Mouse (Mus musculus) MEL (cell line): ENCODE data around the gene Susd4. TPM values are rescaled to one million over a fixed set of nuclear protein-coding genes. Genes with fewer than 3 reads are reported as not detected.

Source experiments
- DNase-seq: peaks from one replicate; pipeline ENCODE4 v3.0.0; 2011; ENCODE audit warnings: low read depth, low spot score
- H3K27ac ChIP-seq: 2 replicates; pipeline ENCODE4 v1.5.1; 2012; ENCODE audit warnings: low read depth, mild to moderate bottlenecking, control low read depth, low read length, moderate library complexity; ENCODE audit not compliant: control insufficient read depth
- H3K27me3 ChIP-seq, 2 experiments: fragments of 150-350 bp in 1 of 2; sonication (generic) in 1 of 2; 2 replicates each; pipeline ENCODE4 v1.6.1; 2012; ENCODE audit warnings: low read length in 2 of 2, mild to moderate bottlenecking in 2 of 2, improper control_type of control experiment in 1 of 2, moderate library complexity in 1 of 2; ENCODE audit not compliant: insufficient read depth in 2 of 2, control insufficient read depth in 1 of 2
- H3K36me3 ChIP-seq, 2 experiments: 2 replicates each; pipeline ENCODE4 v1.6.1; 2012 to 2014; ENCODE audit warnings: low read length in 2 of 2, improper control_type of control experiment in 1 of 2, inconsistent platforms in 1 of 2, mild to moderate bottlenecking in 1 of 2; ENCODE audit not compliant: insufficient read depth in 2 of 2, control insufficient read depth in 1 of 2
- H3K4me1 ChIP-seq, 2 experiments: fragments of 150-350 bp in 1 of 2; sonication (generic) in 1 of 2; 2 replicates each; pipeline ENCODE4 v1.6.1; 2012; ENCODE audit warnings: low read length in 2 of 2, improper control_type of control experiment in 1 of 2, mild to moderate bottlenecking in 1 of 2; ENCODE audit not compliant: insufficient read depth in 2 of 2, control insufficient read depth in 1 of 2
- H3K4me3 ChIP-seq, 2 experiments: fragments of 150-350 bp in 1 of 2; sonication (generic) in 1 of 2; 2 replicates each; pipeline ENCODE4 v1.5.1; 2012; ENCODE audit warnings: low read depth in 2 of 2, low read length in 2 of 2, mild to moderate bottlenecking in 2 of 2, moderate library complexity in 2 of 2, control low read depth in 1 of 2, improper control_type of control experiment in 1 of 2; ENCODE audit not compliant: control insufficient read depth in 1 of 2, insufficient read depth in 1 of 2
- H3K79me2 ChIP-seq: 2 replicates; pipeline ENCODE4 v1.6.1; 2012; ENCODE audit warnings: mild to moderate bottlenecking, low read length, moderate library complexity; ENCODE audit not compliant: control insufficient read depth, poor library complexity, insufficient read depth
- H3K9ac ChIP-seq: 2 replicates; pipeline ENCODE4 v1.6.1; 2012; ENCODE audit warnings: low read depth, mild to moderate bottlenecking, control low read depth, low read length, moderate library complexity; ENCODE audit not compliant: control insufficient read depth, poor library complexity, severe bottlenecking
- H3K9me3 ChIP-seq: fragments of 150-350 bp; sonication (generic); replicated peaks from 2 replicates; pipeline ENCODE4 v1.6.1; 2012; ENCODE audit warnings: mild to moderate bottlenecking, low read length, improper control_type of control experiment, moderate library complexity; ENCODE audit not compliant: insufficient read depth
- CHD1 ChIP-seq: IDR thresholded peaks from 2 replicates; pipeline ENCODE4 v1.6.1; 2012; ENCODE audit warnings: low read depth, mild to moderate bottlenecking, inconsistent platforms, low read length, improper control_type of control experiment
- CHD2 ChIP-seq: IDR thresholded peaks from 2 replicates; pipeline ENCODE4 v1.6.1; 2011; ENCODE audit warnings: low read length, improper control_type of control experiment
- CTCF ChIP-seq, 3 experiments: IDR thresholded peaks in 2 of 3; conservative IDR thresholded peaks in 1 of 3; 2 replicates each; pipeline ENCODE4 v1.5.1; 2011 to 2012; ENCODE audit warnings: low read length in 3 of 3, low read depth in 2 of 3, mild to moderate bottlenecking in 2 of 3, improper control_type of control experiment in 1 of 3, inconsistent platforms in 1 of 3, mixed read lengths in 1 of 3, moderate library complexity in 1 of 3; ENCODE audit not compliant: control insufficient read depth in 1 of 3, insufficient read depth in 1 of 3, poor library complexity in 1 of 3, severe bottlenecking in 1 of 3
- E2F4 ChIP-seq: IDR thresholded peaks from 2 replicates; pipeline ENCODE4 v1.6.1; 2011; ENCODE audit warnings: low read depth, low read length, improper control_type of control experiment, borderline replicate concordance
- ELF1 ChIP-seq: IDR thresholded peaks from 2 replicates; pipeline ENCODE4 v1.6.1; 2014; ENCODE audit warnings: low read depth, mild to moderate bottlenecking, inconsistent platforms, low read length, improper control_type of control experiment, moderate library complexity
- ETS1 ChIP-seq: IDR thresholded peaks from 2 replicates; pipeline ENCODE4 v1.6.1; 2012; ENCODE audit warnings: low read depth, mild to moderate bottlenecking, inconsistent platforms, low read length, improper control_type of control experiment, moderate library complexity
- GABPA ChIP-seq: IDR thresholded peaks from 2 replicates; pipeline ENCODE4 v1.6.1; 2012; ENCODE audit warnings: low read depth, mild to moderate bottlenecking, inconsistent platforms, low read length, improper control_type of control experiment, moderate library complexity
- GATA1 ChIP-seq: IDR thresholded peaks from 2 replicates; pipeline ENCODE4 v1.6.1; 2011; ENCODE audit warnings: low read depth, low read length, improper control_type of control experiment
- HCFC1 ChIP-seq: IDR thresholded peaks from 2 replicates; pipeline ENCODE4 v1.6.1; 2012; ENCODE audit warnings: low read depth, mild to moderate bottlenecking, inconsistent platforms, low read length, improper control_type of control experiment, moderate library complexity
- KAT2A ChIP-seq: conservative IDR thresholded peaks from 2 replicates; pipeline ENCODE4 v1.6.1; 2012; ENCODE audit warnings: low read depth, low read length, improper control_type of control experiment, inconsistent platforms
- MAX ChIP-seq: IDR thresholded peaks from 2 replicates; pipeline ENCODE4 v1.6.1; 2011; ENCODE audit warnings: low read length, improper control_type of control experiment
- MAZ ChIP-seq: IDR thresholded peaks from 2 replicates; pipeline ENCODE4 v1.6.1; 2012; ENCODE audit warnings: low read depth, mild to moderate bottlenecking, inconsistent platforms, low read length, improper control_type of control experiment
- MEF2A ChIP-seq: IDR thresholded peaks from 2 replicates; pipeline ENCODE4 v1.6.1; 2014; ENCODE audit warnings: low read depth, mild to moderate bottlenecking, inconsistent platforms, low read length, improper control_type of control experiment; ENCODE audit not compliant: poor library complexity, insufficient replicate concordance, severe bottlenecking; ENCODE audit errors: extremely low read depth
- MXI1 ChIP-seq: IDR thresholded peaks from 2 replicates; pipeline ENCODE4 v1.6.1; 2011; ENCODE audit warnings: mild to moderate bottlenecking, low read depth, low read length, improper control_type of control experiment
- MYC ChIP-seq: IDR thresholded peaks from 2 replicates; pipeline ENCODE4 v1.6.1; 2011; ENCODE audit warnings: low read depth, mild to moderate bottlenecking, low read length, improper control_type of control experiment, moderate library complexity
- NELFE ChIP-seq: IDR thresholded peaks from 2 replicates; pipeline ENCODE4 v1.6.1; 2011; ENCODE audit warnings: low read depth, low read length, improper control_type of control experiment
- POLR2AphosphoS5 ChIP-seq: IDR thresholded peaks from 2 replicates; pipeline ENCODE4 v1.6.1; 2012; ENCODE audit warnings: low read depth, borderline replicate concordance, mild to moderate bottlenecking, inconsistent platforms, low read length, moderate library complexity, mixed read lengths
- RAD21 ChIP-seq: IDR thresholded peaks from 2 replicates; pipeline ENCODE4 v1.6.1; 2011; ENCODE audit warnings: mild to moderate bottlenecking, low read depth, low read length, improper control_type of control experiment
- RCOR1 ChIP-seq: IDR thresholded peaks from 2 replicates; pipeline ENCODE4 v1.6.1; 2012; ENCODE audit warnings: low read depth, mild to moderate bottlenecking, inconsistent platforms, low read length, improper control_type of control experiment
- SIN3A ChIP-seq: IDR thresholded peaks from 2 replicates; pipeline ENCODE4 v1.6.1; 2012; ENCODE audit warnings: low read length, improper control_type of control experiment, inconsistent platforms
- TBP ChIP-seq: IDR thresholded peaks from 2 replicates; pipeline ENCODE4 v1.8.0; 2011; ENCODE audit warnings: low read depth, low read length, improper control_type of control experiment
- TCF12 ChIP-seq: IDR thresholded peaks from 2 replicates; pipeline ENCODE4 v1.6.1; 2014; ENCODE audit warnings: low read depth, mild to moderate bottlenecking, inconsistent platforms, low read length, improper control_type of control experiment, moderate library complexity
- UBTF ChIP-seq: IDR thresholded peaks from 2 replicates; pipeline ENCODE4 v1.6.1; 2012; ENCODE audit warnings: low read depth, mild to moderate bottlenecking, inconsistent platforms, low read length, improper control_type of control experiment, moderate library complexity, borderline replicate concordance; ENCODE audit not compliant: insufficient read depth
- ZC3H11A ChIP-seq: IDR thresholded peaks from 2 replicates; pipeline ENCODE4 v1.6.1; 2012; ENCODE audit warnings: low read depth, mild to moderate bottlenecking, inconsistent platforms, low read length, improper control_type of control experiment
- ZNF384 ChIP-seq: IDR thresholded peaks from 2 replicates; pipeline ENCODE4 v1.6.1; 2012; ENCODE audit warnings: low read depth, mild to moderate bottlenecking, inconsistent platforms, low read length, improper control_type of control experiment
- polyA plus RNA-seq, 2 experiments: library from polyadenylated mRNA; stranded (reverse) in 1 of 2; unstranded in 1 of 2; fragments of >175 nt in 1 of 2; fragments of >200 nt in 1 of 2; gene quantifications; 2 replicates each; pipeline versions ENCODE4 v1.2.1 to v1.2.4; 2012; ENCODE audit warnings: low replicate concordance in 2 of 2, low read depth in 1 of 2; ENCODE audit not compliant: insufficient read length in 2 of 2, insufficient read depth in 1 of 2, missing spikeins in 1 of 2
- total RNA-seq: library from RNA; depleted of rRNA; stranded (reverse); fragments of 300-350 nt; gene quantifications from 2 replicates; pipeline ENCODE4 v1.2.3, GENCODE M21; 2012

Gene Susd4
- total and polyA plus RNA-seq, 3 experiments = not detected

DNA sequence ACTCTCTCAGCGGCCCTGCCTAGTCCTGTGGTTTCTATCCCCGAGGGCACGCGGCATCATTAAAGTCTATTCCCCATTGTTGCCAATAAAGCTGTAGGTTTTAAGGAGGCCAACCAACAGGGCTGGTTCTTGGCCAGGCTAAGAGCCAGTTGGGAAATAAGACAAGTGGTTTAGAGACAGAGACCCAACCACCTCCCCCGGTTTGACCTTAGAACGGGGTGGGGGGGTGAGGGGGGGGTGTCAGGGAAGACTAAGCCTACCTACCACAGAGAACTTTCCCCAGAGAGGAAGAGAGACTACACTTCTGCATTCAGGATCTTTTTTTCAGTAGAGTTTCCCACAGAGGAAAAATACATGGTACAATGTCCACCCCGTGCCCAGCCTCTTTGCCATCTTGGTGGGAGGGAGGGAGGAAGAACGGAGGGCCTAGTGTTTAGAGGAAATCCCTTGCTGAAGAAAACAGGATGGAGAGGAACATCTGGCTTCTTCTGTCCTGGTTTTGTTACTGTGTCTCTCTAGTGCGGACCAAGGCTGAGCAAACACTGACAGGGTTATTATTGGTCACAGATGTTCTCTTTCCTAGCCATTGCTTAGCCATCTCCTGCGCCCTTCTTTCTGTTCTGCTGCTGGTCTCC, 173.9 kb downstream of the Susd4 start:
- H3K4me3 ChIP-seq = no peak overlapping the region
- H3K9ac ChIP-seq = no peak overlapping the region
- no peaks in the 10 kb centered on the region for H3K9me3 ChIP-seq
- H3K27me3 ChIP-seq = 0 out of 4 replicates have a peak, but pooled peaks cover 0 to 1% of the 10 kb centered on the region in 2 experiments
- no peak for DNase-seq
- TF ChIP-seq ETS1 (no peak), RAD21 (no peak)
- no peaks in the 10 kb centered on the region for H3K79me2 ChIP-seq
- H3K36me3 ChIP-seq = no peaks in the 10 kb centered on the region
- H3K4me1 ChIP-seq = no peaks in the 10 kb centered on the region
- H3K27ac ChIP-seq = no peak overlapping the region

GRCm38 (mm10) chr1:182941921-182942320, 178.3 kb downstream of the Susd4 start:
- H3K36me3 ChIP-seq = no peaks in the 10 kb centered on the region

DNA sequence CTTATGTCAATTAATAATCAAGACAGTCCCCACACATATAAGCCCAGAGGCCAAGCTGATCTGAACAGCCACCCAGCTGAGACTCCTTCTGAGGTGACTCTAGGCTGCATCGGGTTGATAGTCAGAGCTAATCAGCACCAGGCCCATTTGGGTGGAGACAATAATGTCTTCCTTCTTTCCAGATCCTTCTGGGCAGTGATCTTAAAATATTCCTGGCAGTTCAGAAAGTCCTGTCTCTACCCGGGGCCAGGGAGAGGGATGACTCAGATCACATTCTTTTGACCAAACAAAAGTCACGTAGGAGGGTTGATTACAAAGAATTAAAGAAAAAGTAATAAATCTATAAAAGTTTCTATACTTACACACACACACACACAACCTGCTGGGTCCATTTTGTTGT, 180.3 kb downstream of the Susd4 start:
- H3K27me3 ChIP-seq = no peaks in the 10 kb centered on the region; a peak in 1 of 4 replicates
- no peak overlapping the region for H3K9ac ChIP-seq
- no peaks in the 10 kb centered on the region for H3K79me2 ChIP-seq
- no peaks in the 10 kb centered on the region for H3K9me3 ChIP-seq
- no peak for TF ChIP-seq CHD1
- no peak for TF ChIP-seq UBTF
- no peak for TF ChIP-seq MYC
- TF ChIP-seq MAZ = no peak
- no peak for TF ChIP-seq ELF1
- TF ChIP-seq ZC3H11A = no peak
- no peak for TF ChIP-seq TBP
- no peak for TF ChIP-seq POLR2AphosphoS5
- no peak for TF ChIP-seq RCOR1
- no peak for TF ChIP-seq ETS1
- no peak for TF ChIP-seq SIN3A
- TF ChIP-seq TCF12 = no peak
- no peak for TF ChIP-seq E2F4
- TF ChIP-seq RAD21 = no peak
- no peak for TF ChIP-seq NELFE
- H3K4me1 ChIP-seq = no peaks in the 10 kb centered on the region
- no peak overlapping the region for H3K4me3 ChIP-seq
- H3K36me3 ChIP-seq = no peaks in the 10 kb centered on the region
- H3K27ac ChIP-seq = no peak overlapping the region
- no peak for DNase-seq

More at GRCm38 (mm10) chr1:182941921-182942320, 178.3 kb downstream of the Susd4 start:
- no peak overlapping the region for H3K27ac ChIP-seq
- DNase-seq = no peak
- H3K79me2 ChIP-seq = no peaks in the 10 kb centered on the region
- no peaks in the 10 kb centered on the region; a peak in 1 of 4 replicates for H3K27me3 ChIP-seq
- H3K4me1 ChIP-seq = no peaks in the 10 kb centered on the region
- no peak overlapping the region for H3K4me3 ChIP-seq
- H3K9ac ChIP-seq = no peak overlapping the region
- TF ChIP-seq POLR2AphosphoS5 (no peak), HCFC1 (no peak), KAT2A (no peak), GABPA (no peak), GATA1 (no peak), CHD1 (no peak), ZC3H11A (no peak), ZNF384 (no peak), UBTF (no peak), CTCF (IDR thresholded peaks at IDR 0.05 in 2 of 3, conservative IDR thresholded peaks at IDR 0.05 in 1 of 3; ENCODE audit: control insufficient read depth in 1 of 3, insufficient read depth in 1 of 3, low read depth in 2 of 3, low read length in 3 of 3, poor library complexity in 1 of 3, severe bottlenecking in 1 of 3) (no peak), CHD2 (no peak), TBP (no peak), ETS1 (no peak), MEF2A (no peak), ELF1 (no peak), MAX (no peak), MXI1 (no peak)
- H3K9me3 ChIP-seq = no peaks in the 10 kb centered on the region
